9 mouse cellular contexts compared by ENCODE assay signal in the genomic region with DNA sequence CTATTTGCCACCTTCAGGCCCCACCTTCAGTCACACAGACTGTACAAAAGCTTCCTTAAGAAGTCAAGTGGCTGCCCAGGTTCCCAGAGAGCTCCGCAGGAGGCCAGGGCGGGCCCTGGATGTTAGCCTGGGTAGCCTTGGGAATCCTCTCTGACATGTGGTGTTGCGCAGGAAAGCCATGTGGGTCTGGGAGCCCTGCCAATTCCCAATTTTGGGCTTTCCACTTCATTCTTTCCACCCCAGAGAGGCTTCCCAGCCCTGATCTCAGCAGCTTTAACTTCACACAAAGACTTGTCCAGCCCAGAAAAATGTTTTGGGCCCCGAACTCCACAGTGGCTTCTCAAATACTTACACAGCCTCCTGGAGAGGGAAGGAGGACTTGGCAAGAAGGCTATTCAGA. TPM values are rescaled to one million over a fixed set of nuclear protein-coding genes. Genes with fewer than 3 reads are reported as not detected.
DNase-seq lines count a peak whose midpoint lies in the region; ATAC-seq and TF ChIP-seq lines count a peak whose summit lies in the region.
"Had no signal": no experiment of that assay in that cellular context is flagged by ENCODE, and none has a peak within 500 bp of the region (broad histone marks: within the 10 kb centered on the region; RNA-seq: fewer than 3 reads in every experiment).

No protein-coding gene starts in this region.

- TF ChIP-seq POLR2A in lung, adult 2 months (IDR thresholded peaks at IDR 0.05; ENCODE audit: borderline replicate concordance, extremely low read depth, low read depth, low read length) = no peak

- no peak for TF ChIP-seq CTCF in lung, adult 2 months (IDR thresholded peaks at IDR 0.05; ENCODE audit: insufficient read depth, low read length)

- peak overlapping the region; percentile 65; the same call in 1 of the 2 replicates for H3K27ac ChIP-seq in neural tube, embryonic 13.5 days (replicated peaks)
- peak overlapping the region; percentile 79; the same call in 1 of the 2 replicates for H3K27ac ChIP-seq in heart, embryonic 10.5 days
- H3K27ac ChIP-seq: left cerebral cortex, adult 2 months had no signal

- no peak overlapping the region for H3K4me3 ChIP-seq in neural tube, embryonic 13.5 days
- no peak overlapping the region for H3K4me3 ChIP-seq in heart, embryonic 10.5 days
- H3K4me3 ChIP-seq in lung, adult 2 months (replicated peaks; ENCODE audit: extremely low read depth, low read depth, low read length) = no peak overlapping the region
- H3K4me3 ChIP-seq: left cerebral cortex, adult 2 months had no signal

- ATAC-seq in neural tube, embryonic 13.5 days (ENCODE audit: low read depth) = 0 out of 2 replicates have a peak, but pooled peaks have one; percentile 37

- H3K36me3 ChIP-seq in neural tube, embryonic 13.5 days = no peaks in the 10 kb centered on the region
- H3K36me3 ChIP-seq in heart, embryonic 10.5 days = peaks cover 9% of the 10 kb centered on the region; the same call in 1 of the 2 replicates

- WGBS in neural tube, embryonic 13.5 days = 60% methylated on average over 4 of the region's 4 CpGs
- WGBS in heart, embryonic 10.5 days = 77% methylated on average over 4 of the region's 4 CpGs
- 42% methylated on average over 4 of the region's 4 CpGs for WGBS in lung, adult 2 months

- DNase-seq in neural tube, embryonic 10.5 days (ENCODE audit: extremely low spot score, low spot score) = no peak
- DNase-seq in cerebellum, adult 9-10 months = peak; percentile 75
- no peak for DNase-seq in heart, embryonic 10.5 days (ENCODE audit: low spot score)
- peak; percentile 84 for DNase-seq in kidney, postnatal 10 days
- peak; percentile 44 for DNase-seq in lung, adult 2 months
- DNase-seq in urinary bladder, postnatal 14 days (ENCODE audit: low spot score) = peak; percentile 81
- DNase-seq in embryo, embryonic 10 days (ENCODE audit: low spot score) = no peak

- peaks cover 52% of the 10 kb centered on the region for H3K4me1 ChIP-seq in neural tube, embryonic 13.5 days (replicated peaks)
- H3K4me1 ChIP-seq in heart, embryonic 10.5 days = peaks cover 60% of the 10 kb centered on the region
- no peaks in the 10 kb centered on the region; the same call in 1 of the 2 replicates for H3K4me1 ChIP-seq in lung, adult 2 months (ENCODE audit: control insufficient read depth, insufficient read depth, low read length)

- no peaks in the 10 kb centered on the region for H3K9me3 ChIP-seq in neural tube, embryonic 13.5 days
- H3K9me3 ChIP-seq in heart, embryonic 10.5 days = no peaks in the 10 kb centered on the region

- H3K9ac ChIP-seq in neural tube, embryonic 13.5 days = no peak overlapping the region

- H3K4me2 ChIP-seq in neural tube, embryonic 13.5 days = no peak overlapping the region

- 0 out of 2 replicates have a peak, but pooled peaks cover 7% of the 10 kb centered on the region for H3K27me3 ChIP-seq in neural tube, embryonic 13.5 days
- H3K27me3 ChIP-seq in heart, embryonic 10.5 days (ENCODE audit: insufficient read depth, poor library complexity, severe bottlenecking) = peaks cover 6% of the 10 kb centered on the region; the same call in 1 of the 2 replicates

RNA-seq across cellular contexts. Expression of a gene that starts 54.7 kb away (rescaled TPM):
- 0.18 and 0.33 TPM in 2 replicates for polyA plus RNA-seq in neural tube, embryonic 13.5 days (2015; fragmentation: Nextera tagmentation; extraction: Ambion mirVana)
- 0.26 and 0.53 TPM in 2 replicates for polyA plus RNA-seq in heart, embryonic 10.5 days (2016; fragmentation: Nextera tagmentation; extraction: Ambion mirVana)
- 1.6 and 2.5 TPM in 2 replicates for polyA plus RNA-seq in lung, adult 2 months (2012; rRNA removed)

RNA-seq across cellular contexts. Expression of a gene that starts 56.2 kb away (rescaled TPM):
- polyA plus RNA-seq in neural tube, embryonic 13.5 days (2015; fragmentation: Nextera tagmentation; extraction: Ambion mirVana) = 10.7 and 13.7 TPM in 2 replicates
- 15.2 and 26.4 TPM in 2 replicates for polyA plus RNA-seq in heart, embryonic 10.5 days (2016; fragmentation: Nextera tagmentation; extraction: Ambion mirVana)
- polyA plus RNA-seq in lung, adult 2 months (2012; rRNA removed) = 9.5 and 11.3 TPM in 2 replicates

Comparison
In these comparisons a context has a peak if more than half of its experiments do, and no peak if none do; other contexts are left out.
1. DNase-seq: peak in cerebellum, adult 9-10 months (single experiment), kidney, postnatal 10 days (single experiment), lung, adult 2 months (single experiment) and urinary bladder, postnatal 14 days (single experiment); none in neural tube, embryonic 10.5 days (single experiment), heart, embryonic 10.5 days (single experiment) and embryo, embryonic 10 days (single experiment).